Mouse (Mus musculus): ENCODE results near the gene Prkn. TPM values are rescaled to one million over a fixed set of nuclear protein-coding genes. Genes with fewer than 3 reads are reported as not detected.

Gene Prkn
- polyA plus RNA-seq, 1 experiment from 2014 or later, result 6.6 TPM

DNA sequence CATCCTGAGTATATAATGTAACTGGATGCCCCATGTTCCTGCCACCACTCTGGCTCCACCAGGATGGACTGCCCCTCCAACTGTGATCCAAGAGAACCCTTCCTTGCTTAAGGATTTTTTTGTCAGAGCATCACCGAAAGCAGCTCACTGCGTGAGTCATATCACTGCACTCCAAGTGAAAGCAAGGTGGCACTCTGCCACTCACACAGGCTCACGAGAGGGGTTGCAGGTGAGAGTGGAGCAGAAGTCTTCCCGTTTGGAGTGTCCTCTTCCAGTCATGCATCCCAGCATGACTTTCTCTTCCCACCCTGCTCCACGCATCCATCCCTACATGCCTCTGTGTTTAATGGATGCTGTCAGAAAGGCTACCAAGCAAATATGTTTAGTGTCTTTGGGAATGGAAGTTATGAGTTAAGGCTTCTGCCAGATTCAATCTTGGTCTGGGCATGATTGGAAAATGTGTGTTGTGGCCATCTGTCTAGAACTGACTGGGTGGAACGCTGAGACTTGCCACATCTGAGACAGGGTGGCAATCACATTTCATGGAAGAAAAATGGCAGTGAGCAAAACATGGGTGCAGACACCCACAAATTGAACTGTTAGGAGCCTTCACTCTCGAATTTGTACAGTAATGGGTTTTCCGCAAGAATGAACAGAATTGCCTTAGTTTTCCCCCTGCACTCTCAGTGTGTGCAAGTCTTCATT lies 778.9 kb downstream of the Prkn start:
- Histone ChIP-seq H3K9me3 (replicated peaks; ENCODE audit: control insufficient read depth, low read length, poor library complexity, severe bottlenecking) (no peaks in the 10 kb centered on the region), H3K36me3 (ENCODE audit: control insufficient read depth, insufficient read depth, low read length) (no peaks in the 10 kb centered on the region), H3K4me2 (ENCODE audit: low read length) (no peak overlapping the region), H3K27ac (ENCODE audit: low read length) (no peak overlapping the region), H3K9ac (ENCODE audit: low read depth, low read length) (no peak overlapping the region), H3K27me3 (ENCODE audit: control insufficient read depth, insufficient read depth, low read depth, low read length) (no peaks in the 10 kb centered on the region), H3K4me1 (ENCODE audit: control insufficient read depth, insufficient read depth, low read length) (no peaks in the 10 kb centered on the region; the same call in 1 of the 2 replicates), H3K4me3 (ENCODE audit: low read depth, low read length) (no peak overlapping the region)
- WGBS, result 89% methylated on average over 8 of the region's 8 CpGs
- ATAC-seq, result no peak

DNA sequence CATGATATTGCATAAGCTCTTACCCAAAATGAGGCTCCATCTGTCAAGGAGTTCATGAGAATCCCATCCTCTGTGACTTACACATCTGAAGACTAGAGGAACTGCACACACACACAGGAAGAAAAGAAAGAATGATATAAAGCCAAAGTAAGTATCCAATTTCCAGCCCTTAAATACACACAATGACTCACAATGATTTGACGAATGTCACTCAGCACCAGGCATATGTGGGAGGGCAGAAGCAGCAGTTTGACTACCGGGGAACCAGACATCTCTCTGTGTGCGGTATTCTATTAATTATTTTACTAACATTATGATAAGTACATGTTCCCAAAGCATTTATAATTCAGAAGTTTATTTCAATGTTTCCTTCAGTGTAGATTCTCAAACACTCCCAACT lies 780.6 kb downstream of the Prkn start:
- Histone ChIP-seq H3K4me3 (ENCODE audit: low read depth, low read length) (no peak overlapping the region), H3K9me3 (replicated peaks; ENCODE audit: control insufficient read depth, low read length, poor library complexity, severe bottlenecking) (no peaks in the 10 kb centered on the region), H3K36me3 (ENCODE audit: control insufficient read depth, insufficient read depth, low read length) (no peaks in the 10 kb centered on the region), H3K27me3 (ENCODE audit: control insufficient read depth, insufficient read depth, low read depth, low read length) (no peaks in the 10 kb centered on the region), H3K9ac (ENCODE audit: low read depth, low read length) (no peak overlapping the region), H3K4me2 (ENCODE audit: low read length) (no peak overlapping the region), H3K4me1 (ENCODE audit: control insufficient read depth, insufficient read depth, low read length) (peaks cover 3% of the 10 kb centered on the region), H3K27ac (ENCODE audit: low read length) (no peak overlapping the region)
- 88% methylated on average over 3 of the region's 3 CpGs for WGBS
- no peak for ATAC-seq

DNA sequence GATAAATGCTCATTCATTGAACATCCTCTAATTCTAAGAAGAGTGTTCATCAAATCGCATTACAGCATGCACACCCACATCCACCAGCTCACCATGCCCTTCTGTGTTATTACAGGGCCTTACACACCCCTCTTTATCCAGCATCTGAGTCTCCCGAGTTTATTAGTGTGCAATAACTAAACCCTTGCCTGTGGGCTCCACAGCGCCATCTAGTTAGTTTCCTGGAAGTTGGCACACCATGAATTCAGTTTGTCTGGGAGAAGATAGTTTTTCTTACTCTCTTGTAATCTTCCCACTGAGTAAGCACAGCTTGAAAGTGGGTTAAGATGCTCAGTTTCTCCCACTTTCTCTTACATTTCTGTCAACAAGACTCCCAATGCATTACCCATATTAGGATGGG lies 781.3 kb downstream of the Prkn start:
- Histone ChIP-seq H3K4me1 (ENCODE audit: control insufficient read depth, insufficient read depth, low read length) (peaks cover 3% of the 10 kb centered on the region), H3K27ac (ENCODE audit: low read length) (no peak overlapping the region), H3K36me3 (ENCODE audit: control insufficient read depth, insufficient read depth, low read length) (no peaks in the 10 kb centered on the region), H3K4me2 (ENCODE audit: low read length) (no peak overlapping the region), H3K9ac (ENCODE audit: low read depth, low read length) (no peak overlapping the region), H3K4me3 (ENCODE audit: low read depth, low read length) (no peak overlapping the region), H3K27me3 (ENCODE audit: control insufficient read depth, insufficient read depth, low read depth, low read length) (no peaks in the 10 kb centered on the region), H3K9me3 (replicated peaks; ENCODE audit: control insufficient read depth, low read length, poor library complexity, severe bottlenecking) (no peaks in the 10 kb centered on the region)
- 57% methylated on average over 3 of the region's 3 CpGs for WGBS
- ATAC-seq, result no peak

DNA sequence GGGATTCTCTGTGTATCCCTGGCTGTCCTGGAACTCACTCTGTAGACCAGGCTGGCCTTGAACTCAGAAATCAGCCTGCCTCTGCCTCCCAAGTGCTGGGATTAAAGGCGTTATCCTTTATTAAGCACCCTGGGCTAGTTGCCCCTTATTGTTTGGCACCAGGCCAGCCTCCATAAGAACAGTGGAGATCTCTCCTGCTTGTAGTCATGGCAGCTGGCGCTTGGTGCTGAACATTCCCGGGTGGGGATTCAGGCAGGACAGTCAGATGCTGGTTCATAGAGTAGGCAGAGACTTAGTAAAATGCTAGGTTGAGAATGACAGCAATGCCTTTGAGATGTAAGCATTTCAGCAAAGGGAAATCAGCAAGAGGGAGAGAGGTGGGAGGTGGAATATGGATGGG lies 786.1 kb downstream of the Prkn start:
- Histone ChIP-seq H3K4me1 (ENCODE audit: control insufficient read depth, insufficient read depth, low read length) (peaks cover 3% of the 10 kb centered on the region; the same call in 1 of the 2 replicates), H3K9ac (ENCODE audit: low read depth, low read length) (no peak overlapping the region), H3K27ac (ENCODE audit: low read length) (no peak overlapping the region), H3K9me3 (replicated peaks; ENCODE audit: control insufficient read depth, low read length, poor library complexity, severe bottlenecking) (no peaks in the 10 kb centered on the region), H3K36me3 (ENCODE audit: control insufficient read depth, insufficient read depth, low read length) (no peaks in the 10 kb centered on the region), H3K27me3 (ENCODE audit: control insufficient read depth, insufficient read depth, low read depth, low read length) (no peaks in the 10 kb centered on the region), H3K4me2 (ENCODE audit: low read length) (no peak overlapping the region), H3K4me3 (ENCODE audit: low read depth, low read length) (no peak overlapping the region)
- 84% methylated on average over 3 of the region's 3 CpGs for WGBS
- ATAC-seq, result no peak

DNA sequence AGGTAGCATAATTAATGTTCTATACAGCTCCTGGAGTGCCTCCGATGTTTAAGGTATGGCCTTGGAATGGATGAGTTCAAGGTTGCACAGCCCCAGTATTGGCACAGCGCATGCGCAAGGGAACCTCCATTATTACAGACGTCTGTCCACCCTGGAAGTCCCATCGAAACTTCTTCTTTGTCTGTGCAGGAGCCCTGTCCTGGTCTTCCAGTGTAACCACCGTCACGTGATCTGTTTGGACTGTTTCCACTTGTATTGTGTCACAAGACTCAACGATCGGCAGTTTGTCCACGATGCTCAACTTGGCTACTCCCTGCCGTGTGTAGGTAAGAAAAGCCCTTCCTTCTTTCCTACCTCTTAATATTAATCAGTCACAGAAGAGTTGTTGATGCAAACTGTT lies 794.9 kb downstream of the Prkn start:
- Histone ChIP-seq H3K4me3 (ENCODE audit: low read depth, low read length) (no peak overlapping the region), H3K4me1 (ENCODE audit: control insufficient read depth, insufficient read depth, low read length) (no peaks in the 10 kb centered on the region), H3K4me2 (ENCODE audit: low read length) (no peak overlapping the region), H3K27me3 (ENCODE audit: control insufficient read depth, insufficient read depth, low read depth, low read length) (no peaks in the 10 kb centered on the region), H3K36me3 (ENCODE audit: control insufficient read depth, insufficient read depth, low read length) (no peaks in the 10 kb centered on the region), H3K27ac (ENCODE audit: low read length) (no peak overlapping the region), H3K9me3 (replicated peaks; ENCODE audit: control insufficient read depth, low read length, poor library complexity, severe bottlenecking) (no peaks in the 10 kb centered on the region), H3K9ac (ENCODE audit: low read depth, low read length) (no peak overlapping the region)
- 95% methylated on average over 11 of the region's 11 CpGs for WGBS
- ATAC-seq, result no peak

DNA sequence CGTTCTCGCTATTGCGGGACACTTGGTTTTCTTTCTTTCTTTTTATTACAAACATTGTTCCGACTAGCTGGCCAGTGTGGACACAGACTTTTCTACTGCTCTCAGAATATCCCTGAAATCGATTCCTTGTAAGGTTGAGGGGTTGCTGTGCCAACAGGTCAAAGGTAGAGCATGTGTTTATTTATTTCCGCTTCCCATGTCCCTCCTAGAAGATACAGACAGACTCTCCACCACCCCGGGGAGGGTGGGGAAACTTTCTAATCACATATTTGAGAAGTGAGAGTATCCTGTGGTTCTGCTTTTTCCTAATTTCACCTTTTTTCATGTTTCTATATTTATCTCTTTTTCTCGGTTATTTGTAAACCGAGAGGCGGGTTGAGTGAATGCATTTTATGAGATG lies 797.5 kb downstream of the Prkn start:
- no peak overlapping the region for H3K4me2 ChIP-seq (ENCODE audit: low read length)
- WGBS, result 85% methylated on average over 10 of the region's 10 CpGs
- H3K9ac ChIP-seq (ENCODE audit: low read depth, low read length), result no peak overlapping the region
- no peak overlapping the region for H3K27ac ChIP-seq (ENCODE audit: low read length)
- H3K36me3 ChIP-seq (ENCODE audit: control insufficient read depth, insufficient read depth, low read length), result no peaks in the 10 kb centered on the region
- ATAC-seq, result no peak
- H3K4me1 ChIP-seq (ENCODE audit: control insufficient read depth, insufficient read depth, low read length), result no peaks in the 10 kb centered on the region
- no peak overlapping the region for H3K4me3 ChIP-seq (ENCODE audit: low read depth, low read length)
- H3K9me3 ChIP-seq (replicated peaks; ENCODE audit: control insufficient read depth, low read length, poor library complexity, severe bottlenecking), result no peaks in the 10 kb centered on the region
- no peaks in the 10 kb centered on the region for H3K27me3 ChIP-seq (ENCODE audit: control insufficient read depth, insufficient read depth, low read depth, low read length)

DNA sequence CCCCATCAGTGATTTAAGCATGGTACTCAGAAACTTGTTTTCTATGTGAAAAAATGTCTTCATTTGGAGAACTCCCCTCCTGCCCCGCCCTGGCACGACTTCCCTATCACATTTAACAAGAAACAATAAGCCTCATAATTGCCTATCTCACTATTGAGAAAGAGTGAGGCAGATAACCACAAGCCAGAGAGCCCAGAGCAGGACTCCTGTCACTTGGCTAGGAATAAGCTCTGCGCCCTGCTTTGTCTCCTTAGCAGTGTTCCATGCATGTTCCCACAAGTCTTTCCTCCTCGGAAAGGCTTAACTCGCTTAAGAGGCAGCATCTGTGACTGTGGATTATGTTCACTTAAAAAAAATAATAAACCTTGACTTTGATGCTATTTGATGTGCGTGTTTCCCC lies 798.3 kb downstream of the Prkn start:
- H3K36me3 ChIP-seq (ENCODE audit: control insufficient read depth, insufficient read depth, low read length), result no peaks in the 10 kb centered on the region
- WGBS, result 71% methylated on average over 6 of the region's 6 CpGs
- H3K4me3 ChIP-seq (ENCODE audit: low read depth, low read length), result no peak overlapping the region
- H3K9ac ChIP-seq (ENCODE audit: low read depth, low read length), result no peak overlapping the region
- no peaks in the 10 kb centered on the region for H3K4me1 ChIP-seq (ENCODE audit: control insufficient read depth, insufficient read depth, low read length)
- no peaks in the 10 kb centered on the region for H3K9me3 ChIP-seq (replicated peaks; ENCODE audit: control insufficient read depth, low read length, poor library complexity, severe bottlenecking)
- ATAC-seq, result no peak
- no peaks in the 10 kb centered on the region for H3K27me3 ChIP-seq (ENCODE audit: control insufficient read depth, insufficient read depth, low read depth, low read length)
- no peak overlapping the region for H3K27ac ChIP-seq (ENCODE audit: low read length)
- no peak overlapping the region for H3K4me2 ChIP-seq (ENCODE audit: low read length)

DNA sequence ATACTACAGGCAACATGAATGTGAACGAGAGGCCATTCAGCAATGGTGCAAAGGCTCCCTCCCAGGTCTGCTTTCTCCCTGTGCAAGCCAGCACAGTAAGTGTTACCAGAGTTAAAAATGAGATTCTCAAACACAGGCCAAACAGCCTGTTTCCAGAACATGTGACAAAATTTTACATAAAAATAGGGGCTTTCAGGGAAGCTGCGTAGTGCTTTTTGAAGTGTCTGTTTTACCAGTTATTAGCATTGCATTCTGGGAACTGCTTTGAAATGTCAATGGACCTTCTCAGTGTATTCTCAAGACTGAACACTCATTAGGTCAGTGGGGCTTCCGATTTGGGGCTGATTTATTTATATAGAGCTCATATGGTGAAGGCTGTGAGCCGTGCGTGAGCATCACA lies 799.6 kb downstream of the Prkn start:
- no peak for ATAC-seq
- 48% methylated on average over 5 of the region's 5 CpGs for WGBS
- H3K9ac ChIP-seq (ENCODE audit: low read depth, low read length), result no peak overlapping the region
- H3K9me3 ChIP-seq (replicated peaks; ENCODE audit: control insufficient read depth, low read length, poor library complexity, severe bottlenecking), result no peaks in the 10 kb centered on the region
- H3K36me3 ChIP-seq (ENCODE audit: control insufficient read depth, insufficient read depth, low read length), result no peaks in the 10 kb centered on the region
- no peak overlapping the region for H3K4me2 ChIP-seq (ENCODE audit: low read length)
- no peak overlapping the region for H3K27ac ChIP-seq (ENCODE audit: low read length)
- H3K4me1 ChIP-seq (ENCODE audit: control insufficient read depth, insufficient read depth, low read length), result no peaks in the 10 kb centered on the region
- H3K27me3 ChIP-seq (ENCODE audit: control insufficient read depth, insufficient read depth, low read depth, low read length), result no peaks in the 10 kb centered on the region
- H3K4me3 ChIP-seq (ENCODE audit: low read depth, low read length), result no peak overlapping the region

DNA sequence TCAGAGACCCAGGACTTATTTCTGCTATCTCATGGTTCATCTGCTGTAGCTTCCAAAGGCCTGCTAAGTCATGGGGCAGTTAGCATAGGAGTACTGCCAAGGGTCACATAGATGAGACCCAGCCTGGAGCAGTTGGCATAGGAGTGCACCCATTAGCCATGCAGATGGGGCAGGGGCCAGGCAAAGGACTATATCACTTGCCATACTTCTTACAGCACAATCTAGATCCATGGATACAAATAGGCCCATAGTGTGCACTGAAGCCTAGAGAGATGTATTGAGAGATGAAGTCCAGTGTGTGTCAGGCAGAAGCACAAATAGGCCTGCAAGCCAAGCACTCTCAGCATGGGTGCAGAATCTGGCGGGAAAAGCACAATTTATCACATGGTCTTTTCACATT lies 802.1 kb downstream of the Prkn start:
- H3K9ac ChIP-seq (ENCODE audit: low read depth, low read length), result no peak overlapping the region
- no peak for ATAC-seq
- H3K4me2 ChIP-seq (ENCODE audit: low read length), result no peak overlapping the region
- H3K4me3 ChIP-seq (ENCODE audit: low read depth, low read length), result no peak overlapping the region
- 87% methylated on average over 1 of the region's 1 CpGs for WGBS
- H3K9me3 ChIP-seq (replicated peaks; ENCODE audit: control insufficient read depth, low read length, poor library complexity, severe bottlenecking), result no peaks in the 10 kb centered on the region
- H3K4me1 ChIP-seq (ENCODE audit: control insufficient read depth, insufficient read depth, low read length), result no peaks in the 10 kb centered on the region
- no peak overlapping the region for H3K27ac ChIP-seq (ENCODE audit: low read length)
- no peaks in the 10 kb centered on the region for H3K36me3 ChIP-seq (ENCODE audit: control insufficient read depth, insufficient read depth, low read length)
- no peaks in the 10 kb centered on the region for H3K27me3 ChIP-seq (ENCODE audit: control insufficient read depth, insufficient read depth, low read depth, low read length)
